Mouse (Mus musculus) embryonic facial prominence, embryonic 12.5 days (tissue): ENCODE data around the gene Ptpn7. TPM values are rescaled to one million over a fixed set of nuclear protein-coding genes. Genes with fewer than 3 reads are reported as not detected.
"Not testable (repeated sequence)": the region's sequence is repeated elsewhere in the genome, so short reads cannot be mapped to it uniquely, and the experiment has no call there.

ENCODE experiments used
- ATAC-seq: fragments of 200-750 bp; cut with Nextera tagmentation; 2 replicates; pipeline ENCODE4 v1.8.0; 2017; ENCODE audit not compliant: insufficient number of reproducible peaks, insufficient read depth, low FRiP score, low TSS enrichment
- H3K27ac ChIP-seq: fragments of 300-500 bp; sonication (generic); 2 replicates; pipeline ENCODE4 v1.5.1; 2016; ENCODE audit warnings: mild to moderate bottlenecking
- H3K27me3 ChIP-seq: fragments of 300-500 bp; sonication (generic); 2 replicates; pipeline ENCODE4 v1.6.1; 2016; ENCODE audit warnings: mild to moderate bottlenecking, moderate library complexity
- H3K36me3 ChIP-seq: fragments of 300-500 bp; sonication (generic); 2 replicates; pipeline ENCODE4 v1.6.1; 2016; ENCODE audit warnings: mild to moderate bottlenecking
- H3K4me1 ChIP-seq: fragments of 300-500 bp; sonication (generic); 2 replicates; pipeline ENCODE4 v1.6.1; 2016
- H3K4me2 ChIP-seq: fragments of 300-500 bp; sonication (generic); replicated peaks from 2 replicates; pipeline ENCODE4 v1.6.1; 2016; ENCODE audit warnings: mild to moderate bottlenecking, moderate library complexity
- H3K4me3 ChIP-seq: fragments of 300-500 bp; sonication (generic); 2 replicates; pipeline ENCODE4 v1.5.1; 2016; ENCODE audit warnings: mild to moderate bottlenecking
- H3K9ac ChIP-seq: fragments of 300-500 bp; sonication (generic); 2 replicates; pipeline ENCODE4 v1.6.1; 2016; ENCODE audit warnings: mild to moderate bottlenecking, moderate library complexity
- H3K9me3 ChIP-seq: fragments of 300-500 bp; sonication (generic); 2 replicates; pipeline ENCODE4 v1.6.1; 2016; ENCODE audit warnings: mild to moderate bottlenecking, moderate library complexity
- WGBS: fragments of 180-500 bp; shearing (Covaris S2); methylation state at CpG from one replicate; pipeline ENCODE4 v1.1.7; 2016; 5-methylcytosine and 5-hydroxymethylcytosine counted together
- polyA plus RNA-seq: library from polyadenylated mRNA; unstranded; fragments of >200 nt; fragmentation: Nextera tagmentation; extraction: Ambion mirVana; gene quantifications from 2 replicates; pipeline ENCODE4 v1.2.1, GENCODE M21; 2016

Gene Ptpn7
- polyA plus RNA-seq, 1 experiment from 2014 or later = 1.4 TPM

DNA sequence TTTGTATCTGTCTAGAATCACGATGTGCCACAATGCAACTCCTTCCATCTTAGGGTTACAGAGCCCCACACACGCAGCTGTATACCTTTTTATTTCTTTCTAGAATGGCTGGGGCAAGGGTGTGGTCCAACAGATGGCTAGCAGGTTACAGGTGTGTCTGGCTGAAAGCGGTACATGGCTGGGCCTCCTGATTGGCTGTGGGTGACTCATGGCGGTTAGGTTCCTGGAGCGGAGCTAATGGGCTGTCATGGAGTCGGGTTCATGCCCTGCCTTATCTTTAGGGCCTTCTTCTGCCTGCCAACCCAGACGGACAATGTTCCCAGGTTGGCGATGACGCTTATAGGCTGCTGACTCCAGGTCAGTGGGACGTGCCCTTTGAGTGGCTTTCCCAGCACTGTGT, 48.3 kb downstream of the Ptpn7 start:
- no peaks in the 10 kb centered on the region for H3K36me3 ChIP-seq
- ATAC-seq = no peak
- H3K27ac ChIP-seq = no peak overlapping the region
- H3K4me2 ChIP-seq = no peak overlapping the region
- H3K9me3 ChIP-seq = no peaks in the 10 kb centered on the region
- H3K27me3 ChIP-seq = no peaks in the 10 kb centered on the region
- H3K4me3 ChIP-seq = no peak overlapping the region
- no peak overlapping the region for H3K9ac ChIP-seq
- H3K4me1 ChIP-seq = peaks cover 6% of the 10 kb centered on the region; the same call in 1 of the 2 replicates
- WGBS = 86% methylated on average over 10 of the region's 10 CpGs

DNA sequence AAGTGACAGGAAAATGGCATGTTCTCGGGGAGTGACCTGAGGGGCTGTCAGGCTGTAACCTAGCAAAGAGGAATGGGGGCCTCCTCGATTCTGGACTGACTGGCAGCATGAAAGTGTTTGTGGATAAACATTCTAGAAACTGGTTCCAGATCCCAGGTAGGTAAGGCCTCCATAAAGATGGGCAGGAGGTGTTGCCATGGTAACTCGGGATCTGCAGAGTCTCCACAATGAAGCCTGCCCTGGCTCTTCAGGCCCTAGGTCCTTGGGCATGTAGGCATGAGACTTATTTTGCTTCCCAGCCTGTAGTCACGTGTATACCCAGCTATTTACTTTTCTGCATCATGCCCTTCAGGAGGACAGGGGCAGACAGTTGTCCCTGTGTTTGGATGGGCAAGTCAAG, 48.8 kb downstream of the Ptpn7 start:
- Histone ChIP-seq H3K36me3 (no peaks in the 10 kb centered on the region), H3K4me3 (no peak overlapping the region), H3K27ac (no peak overlapping the region), H3K27me3 (no peaks in the 10 kb centered on the region), H3K9me3 (no peaks in the 10 kb centered on the region), H3K4me2 (no peak overlapping the region), H3K9ac (no peak overlapping the region), H3K4me1 (peaks cover 6% of the 10 kb centered on the region; the same call in 1 of the 2 replicates)
- WGBS = 76% methylated on average over 4 of the region's 4 CpGs
- no peak for ATAC-seq

DNA sequence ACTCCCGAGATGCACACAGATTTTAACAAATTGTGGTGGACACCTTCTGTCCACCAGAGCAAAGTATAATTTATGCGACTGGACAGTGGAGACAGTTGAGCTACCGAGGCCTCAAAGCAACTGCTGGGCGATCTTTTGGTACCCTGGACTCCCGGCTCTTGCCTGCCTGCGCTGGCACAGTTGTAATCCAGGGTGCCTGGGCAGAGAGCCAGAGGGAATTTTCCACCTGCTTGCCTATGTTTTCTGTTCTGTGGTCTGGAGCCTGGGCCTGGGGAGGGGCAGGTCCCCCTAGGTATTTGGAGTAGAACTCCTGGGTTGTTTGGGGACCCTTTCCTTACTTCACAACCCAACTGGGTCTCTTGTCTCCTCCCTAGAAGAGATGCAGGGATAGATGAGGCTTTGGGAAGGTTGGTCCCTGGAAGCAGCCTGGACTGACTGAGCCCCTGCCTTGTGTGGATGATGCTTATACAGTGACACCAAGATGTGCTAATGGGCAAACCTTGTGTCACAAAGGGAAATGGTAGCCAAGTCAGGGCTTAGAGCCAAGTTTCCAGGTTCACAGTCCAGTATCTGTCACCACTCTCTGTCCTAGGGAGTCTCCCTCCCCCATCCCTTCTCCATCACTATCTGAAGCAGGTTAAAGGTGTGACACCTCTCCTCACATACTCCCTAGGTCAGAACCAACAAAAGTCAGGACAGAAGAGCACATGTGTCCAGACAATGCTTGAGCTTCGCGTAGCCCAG, 49.6 kb downstream of the Ptpn7 start:
- Histone ChIP-seq H3K9ac (no peak overlapping the region), H3K27ac (no peak overlapping the region), H3K4me3 (no peak overlapping the region), H3K9me3 (no peaks in the 10 kb centered on the region), H3K27me3 (no peaks in the 10 kb centered on the region), H3K36me3 (no peaks in the 10 kb centered on the region), H3K4me2 (no peak overlapping the region), H3K4me1 (peaks cover 6% of the 10 kb centered on the region; the same call in 1 of the 2 replicates)
- no peak for ATAC-seq
- 90% methylated on average over 8 of the region's 8 CpGs for WGBS

DNA sequence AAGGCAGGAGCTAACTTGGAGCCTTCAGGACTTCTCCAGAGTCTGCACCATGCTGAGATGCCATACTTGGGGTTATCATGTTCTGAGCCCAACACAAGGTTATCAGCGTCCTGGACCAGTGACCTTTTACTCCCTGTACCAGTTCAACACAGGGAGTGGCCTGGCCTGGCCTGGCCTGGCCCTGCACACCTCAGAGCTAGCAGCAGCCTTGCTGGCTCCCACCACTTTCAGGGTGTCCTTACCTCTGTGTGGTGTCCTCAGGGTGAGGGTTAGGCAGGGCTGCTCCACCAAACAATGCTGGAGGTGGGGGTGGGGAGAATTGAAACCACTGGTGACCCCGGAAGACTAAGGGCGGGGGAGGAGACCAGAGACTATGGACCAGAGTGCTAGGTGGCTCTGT, 50.5 kb downstream of the Ptpn7 start:
- Histone ChIP-seq H3K36me3 (no peaks in the 10 kb centered on the region), H3K27me3 (no peaks in the 10 kb centered on the region), H3K9ac (no peak overlapping the region), H3K9me3 (no peaks in the 10 kb centered on the region), H3K4me1 (peaks cover 6% of the 10 kb centered on the region; the same call in 1 of the 2 replicates), H3K27ac (no peak overlapping the region), H3K4me2 (no peak overlapping the region), H3K4me3 (no peak overlapping the region)
- WGBS = 70% methylated on average over 3 of the region's 3 CpGs
- no peak for ATAC-seq

DNA sequence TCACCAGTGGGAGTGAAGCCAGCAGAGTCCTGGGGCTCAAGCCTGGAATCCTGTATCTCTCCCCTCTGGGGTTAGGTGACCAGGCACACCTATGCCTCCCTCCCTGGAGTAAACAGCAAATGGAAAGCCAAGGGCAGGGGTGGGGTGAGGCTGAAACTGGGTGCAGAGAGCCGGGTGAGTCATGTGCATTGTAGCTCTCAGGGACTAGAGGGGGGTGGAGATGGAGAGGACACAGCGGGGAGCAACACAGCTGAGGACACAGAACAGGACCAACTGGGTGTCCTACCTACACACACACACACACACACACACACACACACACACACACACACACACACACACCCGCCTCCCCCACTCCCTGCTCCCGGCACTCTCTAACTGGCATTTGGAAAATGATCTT, 50.9 kb downstream of the Ptpn7 start:
- H3K4me1 ChIP-seq = peaks cover 6% of the 10 kb centered on the region; the same call in 1 of the 2 replicates
- no peak overlapping the region for H3K4me3 ChIP-seq
- H3K27me3 ChIP-seq = no peaks in the 10 kb centered on the region
- 70% methylated on average over 4 of the region's 4 CpGs for WGBS
- H3K4me2 ChIP-seq = no peak overlapping the region
- no peaks in the 10 kb centered on the region for H3K9me3 ChIP-seq
- no peak overlapping the region for H3K9ac ChIP-seq
- no peaks in the 10 kb centered on the region for H3K36me3 ChIP-seq
- no peak for ATAC-seq
- H3K27ac ChIP-seq = no peak overlapping the region

DNA sequence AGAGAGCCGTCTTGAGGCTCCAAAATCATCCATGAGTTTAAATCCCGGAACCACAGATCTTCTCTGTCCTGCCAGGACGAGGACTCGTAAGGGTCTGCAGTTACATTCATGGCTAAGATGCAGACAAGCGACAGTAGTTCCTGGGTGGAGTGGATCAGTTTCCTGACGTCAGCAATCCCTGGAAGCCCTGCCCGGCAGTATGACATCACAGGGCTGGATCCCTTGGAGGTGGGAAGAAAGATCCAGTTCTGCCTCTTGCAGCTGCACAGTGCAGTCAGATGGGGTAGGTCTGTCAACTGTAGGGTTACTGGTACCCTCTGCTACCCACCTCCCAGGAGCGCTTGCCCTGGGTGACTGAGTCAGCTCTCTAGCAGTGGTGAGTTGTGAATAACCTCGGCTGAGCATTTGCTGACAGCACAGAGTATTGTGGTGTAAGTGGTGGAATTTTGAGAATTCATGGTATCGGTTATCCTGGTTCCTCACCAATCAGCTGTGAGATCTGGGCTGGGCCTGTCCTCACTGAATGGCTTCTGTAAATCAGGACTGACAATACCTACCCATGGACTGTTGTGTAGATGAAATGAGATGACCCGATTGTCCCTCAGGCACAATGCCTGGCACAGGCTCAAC, 51.6 kb downstream of the Ptpn7 start:
- Histone ChIP-seq H3K27me3 (no peaks in the 10 kb centered on the region), H3K4me2 (no peak overlapping the region), H3K4me1 (peaks cover 6% of the 10 kb centered on the region; the same call in 1 of the 2 replicates), H3K36me3 (no peaks in the 10 kb centered on the region), H3K9ac (no peak overlapping the region), H3K9me3 (no peaks in the 10 kb centered on the region), H3K4me3 (no peak overlapping the region), H3K27ac (no peak overlapping the region)
- WGBS = 64% methylated on average over 11 of the region's 11 CpGs
- ATAC-seq = no peak

DNA sequence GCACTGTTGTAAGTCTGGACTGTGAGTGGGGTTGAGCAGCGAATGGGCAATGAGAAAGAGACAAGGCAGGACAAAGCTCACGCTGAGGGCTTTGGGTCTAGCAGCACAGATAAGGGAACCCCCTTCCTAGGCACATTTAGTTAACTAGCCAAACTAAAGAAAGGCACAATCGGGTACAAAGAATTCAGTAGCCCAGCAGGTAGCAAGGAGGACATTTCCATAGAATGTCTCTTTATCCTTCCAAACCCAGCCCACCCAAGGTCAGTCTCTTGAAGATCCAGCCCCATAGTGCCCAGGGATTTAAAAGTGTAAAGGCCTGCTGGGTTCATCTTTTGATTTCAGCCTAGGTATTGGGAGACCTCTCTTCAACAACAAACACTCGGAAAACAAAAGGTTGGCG, 53.4 kb downstream of the Ptpn7 start:
- Histone ChIP-seq H3K9ac (no peak overlapping the region), H3K4me1 (peaks cover 6% of the 10 kb centered on the region; the same call in 1 of the 2 replicates), H3K27me3 (no peaks in the 10 kb centered on the region), H3K4me2 (no peak overlapping the region), H3K4me3 (no peak overlapping the region), H3K27ac (no peak overlapping the region), H3K9me3 (no peaks in the 10 kb centered on the region), H3K36me3 (no peaks in the 10 kb centered on the region)
- ATAC-seq = no peak
- 33% methylated on average over 5 of the region's 5 CpGs for WGBS

DNA sequence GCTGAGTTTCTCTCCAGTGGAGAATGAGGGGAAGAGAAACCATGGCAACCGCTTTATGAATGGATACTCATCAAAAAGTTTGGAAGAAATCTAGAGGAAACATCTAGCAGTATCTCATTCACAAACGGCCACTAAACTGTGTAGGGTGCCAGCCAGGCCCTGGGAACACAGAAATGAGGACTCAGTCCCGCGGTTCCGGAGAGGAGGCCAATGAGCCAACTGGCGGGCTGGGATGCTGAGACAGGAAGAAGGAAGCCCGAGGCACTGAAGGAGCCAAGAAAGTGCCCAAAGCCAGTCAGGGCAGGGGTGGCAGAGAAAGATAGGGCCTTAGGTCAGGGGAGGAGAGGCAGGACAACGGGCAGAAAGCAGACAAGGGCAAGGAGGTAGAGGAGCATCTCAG, 53.9 kb downstream of the Ptpn7 start:
- Histone ChIP-seq H3K4me3 (no peak overlapping the region), H3K36me3 (no peaks in the 10 kb centered on the region), H3K9ac (peak overlapping the region; percentile 29; the same call in 1 of the 2 replicates), H3K4me2 (no peak overlapping the region), H3K27me3 (no peaks in the 10 kb centered on the region), H3K27ac (no peak overlapping the region), H3K4me1 (peaks cover 6% of the 10 kb centered on the region; the same call in 1 of the 2 replicates), H3K9me3 (no peaks in the 10 kb centered on the region)
- no peak for ATAC-seq
- WGBS = 35% methylated on average over 8 of the region's 8 CpGs

DNA sequence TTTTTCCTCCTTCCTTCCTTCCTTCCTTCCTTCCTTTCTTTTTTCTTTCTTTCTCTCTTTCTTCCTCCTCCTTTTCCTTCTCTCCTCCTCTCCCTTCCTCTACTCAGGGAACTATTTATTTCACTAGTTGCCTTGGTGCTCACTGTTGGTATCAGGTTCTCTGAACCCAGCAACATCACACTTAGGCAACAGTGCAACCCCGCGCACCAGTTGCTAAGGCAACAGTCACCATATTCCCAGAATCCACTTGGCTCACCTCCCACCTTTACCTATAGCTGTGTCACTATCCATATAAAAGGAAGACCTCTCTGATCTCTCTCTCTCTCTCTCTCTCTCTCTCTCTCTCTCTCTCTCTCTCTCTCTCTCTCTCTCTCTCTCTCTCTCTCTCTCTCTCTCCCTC, 54.5 kb downstream of the Ptpn7 start:
- H3K27ac ChIP-seq, H3K9me3 ChIP-seq, H3K27me3 ChIP-seq, H3K9ac ChIP-seq, H3K4me2 ChIP-seq, H3K4me3 ChIP-seq, H3K4me1 ChIP-seq, H3K36me3 ChIP-seq, ATAC-seq: not testable (repeated sequence)
- 41% methylated on average over 2 of the region's 2 CpGs for WGBS

DNA sequence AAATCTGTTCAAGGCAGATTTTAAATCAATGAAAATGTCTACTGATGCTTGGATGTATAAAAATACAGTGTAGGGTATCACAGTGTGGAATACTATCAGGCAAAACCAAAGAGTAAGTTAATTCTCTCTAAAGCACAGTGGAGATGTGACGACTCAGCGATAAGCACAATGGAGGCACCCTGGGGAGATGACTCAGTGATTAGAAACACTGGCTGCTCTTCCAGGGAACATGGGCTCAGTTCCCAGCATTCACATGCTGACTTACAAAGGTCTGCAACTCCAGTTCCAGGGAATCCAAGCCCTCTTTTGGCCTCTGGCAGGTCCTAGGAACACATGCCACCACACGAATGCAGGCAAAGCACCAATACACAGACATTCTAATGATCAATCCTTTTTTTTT, 55.7 kb downstream of the Ptpn7 start:
- Histone ChIP-seq H3K27ac (no peak overlapping the region), H3K36me3 (no peaks in the 10 kb centered on the region), H3K4me3 (no peak overlapping the region), H3K9ac (no peak overlapping the region), H3K4me2 (no peak overlapping the region), H3K27me3 (no peaks in the 10 kb centered on the region), H3K4me1 (peaks cover 6% of the 10 kb centered on the region; the same call in 1 of the 2 replicates), H3K9me3 (no peaks in the 10 kb centered on the region)
- no peak for ATAC-seq
- WGBS = 27% methylated on average over 3 of the region's 3 CpGs

DNA sequence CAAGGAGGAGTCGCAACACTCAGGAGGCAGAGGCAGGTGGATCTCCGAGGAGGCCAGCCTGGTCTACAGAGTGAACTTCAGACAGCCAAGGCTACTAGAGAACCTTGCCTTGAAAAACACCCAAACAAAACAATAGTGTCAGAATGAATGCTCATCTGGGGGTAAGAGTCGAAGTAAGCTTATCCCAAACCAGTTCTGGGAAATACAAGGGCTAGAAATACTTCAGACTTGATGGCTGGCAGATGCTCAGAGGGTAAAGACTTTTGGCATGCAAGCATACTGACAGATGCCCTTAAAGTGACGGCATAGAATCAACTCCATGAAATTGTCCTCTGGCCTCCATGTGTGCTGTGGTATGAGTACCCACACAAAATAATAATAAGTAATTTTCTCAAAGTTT, 56.7 kb downstream of the Ptpn7 start:
- 94% methylated on average over 4 of the region's 4 CpGs for WGBS
- no peak overlapping the region for H3K9ac ChIP-seq
- no peaks in the 10 kb centered on the region for H3K36me3 ChIP-seq
- H3K4me2 ChIP-seq = no peak overlapping the region
- no peak overlapping the region for H3K4me3 ChIP-seq
- no peak for ATAC-seq
- 0 out of 2 replicates have a peak, but pooled peaks cover 2% of the 10 kb centered on the region for H3K4me1 ChIP-seq
- H3K9me3 ChIP-seq = no peaks in the 10 kb centered on the region
- no peaks in the 10 kb centered on the region for H3K27me3 ChIP-seq
- no peak overlapping the region for H3K27ac ChIP-seq

DNA sequence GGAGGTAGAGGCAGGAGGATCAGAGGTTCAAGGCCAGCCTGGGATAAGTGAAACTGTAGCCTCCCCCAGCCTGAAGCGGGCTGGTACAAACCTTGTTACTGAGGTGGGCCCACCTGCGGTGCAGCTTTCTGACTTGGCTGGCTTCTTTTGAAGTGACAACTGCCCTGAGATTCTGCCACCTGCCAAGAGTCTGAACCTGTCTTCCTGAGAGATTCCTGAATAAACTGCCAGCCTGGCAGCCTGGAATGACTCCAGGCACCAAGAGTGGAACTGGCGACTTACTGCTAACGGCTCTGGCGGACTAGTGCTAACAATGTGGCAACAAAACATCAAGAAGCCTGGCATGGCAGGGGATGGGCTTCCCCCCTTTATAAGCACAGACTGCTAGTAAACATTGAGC, 61.8 kb downstream of the Ptpn7 start:
- 81% methylated on average over 5 of the region's 5 CpGs for WGBS
- not testable (repeated sequence) for H3K4me3 ChIP-seq, H3K9me3 ChIP-seq, H3K27me3 ChIP-seq, H3K27ac ChIP-seq, H3K9ac ChIP-seq, H3K36me3 ChIP-seq, ATAC-seq, H3K4me2 ChIP-seq, H3K4me1 ChIP-seq
